Mouse (Mus musculus): ENCODE measurements at regions not wholly inside any gene's neighbourhood (a gene's known extent, or its start where the extent isn't known, plus 50 kb on each side); places are given as distances from the start of the nearest gene placed in this dataset.

- no peak for DNase-seq
Measured at GRCm38 (mm10) chr1:73857497-73857896, 266.8 kb downstream of the Tns1 start.

DNA sequence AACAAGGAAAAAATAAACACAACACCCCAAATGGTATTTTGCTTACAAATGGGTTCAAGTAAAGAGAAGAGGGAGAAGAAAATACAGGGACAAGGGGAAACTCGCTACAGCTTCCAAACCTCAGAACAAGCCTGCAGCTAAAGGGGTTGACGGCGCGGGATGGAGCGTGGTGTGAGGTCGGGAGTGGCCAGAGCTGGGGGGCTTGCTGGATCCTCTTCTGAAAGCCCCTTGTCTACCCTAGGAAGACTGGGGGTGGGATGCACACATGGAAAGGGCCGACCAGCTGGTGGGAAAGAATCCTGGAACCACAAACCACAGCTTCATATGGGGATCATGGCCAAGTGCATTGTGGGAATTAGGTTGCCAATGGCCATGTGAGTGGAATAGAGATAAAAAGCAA lies 267.4 kb downstream of the Tns1 start:
- no peak for DNase-seq

DNA sequence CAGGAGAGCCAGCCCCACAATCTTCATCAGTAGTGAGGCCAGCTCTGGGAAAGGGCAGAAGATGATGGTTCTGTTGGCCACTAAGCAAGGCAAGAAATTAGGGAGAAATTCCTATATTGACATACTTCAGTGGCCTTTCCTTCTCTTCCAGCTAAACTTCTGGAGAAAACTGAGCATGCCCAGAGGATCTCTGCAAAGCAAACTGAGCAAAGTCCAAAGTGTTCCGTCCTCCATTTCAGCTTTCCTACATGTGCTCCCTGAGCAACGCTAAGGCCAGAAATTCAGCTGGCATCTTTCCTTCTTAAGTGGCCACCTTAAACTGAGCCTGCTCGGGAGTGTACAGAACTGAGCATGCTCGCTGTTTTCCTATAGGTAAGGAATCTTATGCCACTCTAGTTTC lies 268.9 kb downstream of the Tns1 start:
- no peak for DNase-seq

DNA sequence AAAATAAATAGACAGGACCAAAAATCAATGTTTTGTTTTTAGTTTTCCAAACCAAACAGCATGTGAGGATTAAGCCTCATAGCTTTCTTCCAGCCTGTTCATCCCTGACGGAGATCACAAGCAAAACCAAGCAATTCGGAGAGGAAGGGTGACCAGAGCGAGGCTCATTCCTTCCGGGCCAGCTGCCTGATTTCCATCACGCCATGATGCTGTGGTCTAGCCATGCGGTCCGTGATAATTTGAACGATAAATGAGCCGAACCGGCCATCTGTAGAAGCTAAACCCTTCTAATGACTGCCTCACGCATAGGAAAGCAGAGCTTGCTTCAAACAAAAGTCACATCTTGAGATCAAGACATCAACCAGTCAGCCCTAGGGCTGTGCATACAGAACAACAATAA lies 270.4 kb downstream of the Tns1 start:
- no peak for DNase-seq

- no peak for DNase-seq
Measured at GRCm38 (mm10) chr1:73850173-73851014, 273.9 kb downstream of the Tns1 start.

DNA sequence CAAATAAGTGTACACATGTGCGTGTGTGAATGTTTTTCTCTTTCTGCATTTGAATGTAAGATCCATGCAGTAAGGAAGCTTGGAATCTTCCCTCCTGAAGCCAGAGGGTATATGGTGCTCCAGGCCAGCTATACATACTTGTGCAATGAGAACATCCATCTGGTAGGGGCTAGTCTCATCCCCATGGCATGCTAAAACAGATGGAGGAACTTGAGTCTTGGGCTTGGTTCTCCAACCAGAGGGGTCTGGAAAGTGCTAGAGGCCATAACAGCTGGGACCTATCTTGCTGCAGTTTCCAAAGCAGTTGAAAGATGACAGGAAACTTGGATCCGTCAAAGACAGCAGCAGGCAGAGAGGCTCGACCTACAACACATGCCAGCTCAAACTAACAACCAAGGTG lies 275.9 kb downstream of the Tns1 start:
- DNase-seq = no peak

GRCm38 (mm10) chr1:73847126-73847525 lies 277.1 kb downstream of the Tns1 start:
- no peak for DNase-seq

DNA sequence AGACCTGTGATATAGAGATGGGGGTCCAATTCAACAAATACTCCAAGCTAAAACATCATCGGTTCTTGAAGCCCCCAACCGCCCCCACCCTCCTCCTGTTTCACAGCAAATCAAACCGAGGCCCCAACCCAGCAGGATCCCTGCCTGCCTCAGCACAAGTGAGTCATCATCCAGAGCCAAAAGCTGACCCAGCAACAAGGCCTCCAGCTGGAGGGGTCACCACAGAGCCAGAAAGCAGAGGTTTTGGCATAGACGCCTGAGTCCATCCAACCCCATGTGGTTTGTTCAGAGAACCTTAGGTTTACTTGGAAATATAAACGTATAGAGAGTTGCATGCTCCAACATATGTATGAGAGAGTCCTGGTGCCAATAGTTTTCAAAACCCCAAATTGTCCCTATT lies 279.1 kb downstream of the Tns1 start:
- no peak for DNase-seq

DNA sequence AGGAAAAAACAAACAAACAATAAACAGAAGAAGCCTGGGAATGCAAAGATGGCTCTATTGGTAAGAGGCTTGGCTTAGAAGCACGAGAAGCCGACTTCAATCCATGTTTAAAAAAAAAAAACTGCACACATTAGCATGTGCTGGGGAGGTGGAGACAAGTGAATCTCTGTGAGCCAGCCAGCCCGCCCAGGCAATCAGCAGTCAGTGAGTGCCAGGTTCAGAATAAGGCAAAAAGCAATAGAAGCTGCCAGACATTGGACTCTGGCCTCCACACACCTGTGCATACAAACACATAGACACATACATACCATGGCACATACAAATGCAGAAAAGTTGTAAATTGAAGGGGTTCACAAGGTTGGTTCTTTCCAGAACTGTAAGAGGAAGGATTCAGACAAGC lies 279.7 kb downstream of the Tns1 start:
- no peak for DNase-seq

- no peak for DNase-seq
Measured at GRCm38 (mm10) chr1:73839351-73839750, 284.9 kb downstream of the Tns1 start.

DNA sequence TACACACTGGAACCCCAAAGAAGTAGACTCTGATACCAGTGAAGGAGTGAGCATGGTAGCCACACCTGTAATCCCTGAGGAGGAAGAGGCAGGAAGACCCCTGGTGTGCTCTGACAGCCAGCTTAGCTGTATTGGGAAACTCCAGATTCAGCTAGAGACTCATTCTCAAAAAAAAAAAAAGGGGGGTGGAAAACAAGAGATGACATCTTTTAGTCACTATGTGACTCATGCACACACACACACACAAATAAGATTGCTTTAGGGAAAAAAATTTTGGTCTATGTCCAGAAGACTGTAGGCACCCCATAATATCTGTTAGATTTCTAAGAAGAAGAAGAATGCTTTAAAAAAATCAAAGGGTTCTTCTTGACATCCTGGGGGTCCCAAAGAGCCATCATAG lies 287.6 kb downstream of the Tns1 start:
- DNase-seq = no peak

DNA sequence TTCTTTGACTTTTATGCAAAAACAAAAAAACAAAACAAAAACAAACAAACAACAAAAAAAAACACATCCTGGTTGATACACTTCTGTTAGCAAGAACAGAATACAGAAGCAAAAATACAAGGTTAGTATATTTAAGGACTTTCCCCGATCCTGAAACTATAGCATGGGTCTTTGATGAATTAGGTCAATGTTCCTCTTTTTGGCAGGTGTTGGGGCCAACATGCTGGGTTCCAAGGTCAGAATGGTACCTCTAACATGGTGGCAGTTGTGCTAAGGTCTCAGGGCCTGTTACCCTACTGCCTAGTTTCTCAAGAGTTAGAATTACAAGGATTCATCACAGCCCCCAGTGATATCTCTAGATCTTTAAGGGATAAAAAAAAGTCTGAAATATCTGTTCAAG lies 289.7 kb downstream of the Tns1 start:
- DNase-seq = no peak

DNA sequence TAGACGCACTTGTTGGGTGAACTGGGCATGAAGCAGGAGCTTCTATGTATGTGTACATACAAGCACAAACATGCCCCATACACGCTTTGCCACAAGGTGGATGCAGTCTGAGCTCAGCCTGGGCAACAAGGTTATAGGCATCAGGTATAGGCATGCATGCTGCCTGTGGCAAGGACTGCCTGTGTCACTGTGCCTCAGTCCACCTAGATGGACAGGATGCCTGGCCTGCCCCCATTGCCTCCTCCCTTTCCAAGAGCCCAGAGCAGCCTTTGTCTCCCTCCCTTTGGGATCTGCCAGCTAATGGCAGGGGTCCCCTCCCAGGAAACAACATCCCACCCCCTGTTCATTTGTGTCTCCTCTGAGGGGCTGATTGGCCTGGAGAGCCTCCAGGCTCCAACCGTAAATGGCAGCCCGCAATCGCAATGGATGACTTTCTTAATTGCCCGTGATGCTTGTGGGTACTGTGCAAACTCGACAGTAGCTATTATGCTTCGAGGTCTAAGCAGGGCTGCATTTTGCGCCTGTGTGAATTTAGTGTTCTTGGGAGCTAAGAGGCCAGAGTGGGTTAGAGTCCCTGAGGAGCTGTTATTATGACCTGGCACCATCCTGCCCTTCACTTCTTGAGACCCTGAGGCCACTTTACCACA lies 293.6 kb downstream of the Tns1 start:
- DNase-seq = no peak

DNA sequence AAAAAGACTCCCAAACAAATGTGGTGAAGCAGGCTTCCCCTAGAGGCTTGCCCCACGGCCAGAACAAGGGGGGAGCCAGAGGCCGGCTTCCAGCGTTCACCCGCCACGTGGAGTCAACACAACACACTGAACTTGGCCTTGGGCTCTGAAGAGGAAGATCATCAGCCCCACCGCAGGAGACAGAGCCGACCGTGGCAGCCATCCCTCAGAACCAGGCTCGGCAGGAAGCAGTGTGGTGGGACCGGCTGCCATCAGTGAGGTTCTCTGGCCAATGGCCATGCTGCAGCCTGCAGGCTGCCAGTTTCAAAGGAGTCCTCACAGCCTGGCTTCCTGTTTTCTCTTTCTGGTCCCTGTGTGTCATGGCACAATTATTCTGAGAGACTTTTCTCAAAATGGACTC lies 295.3 kb downstream of the Tns1 start:
- DNase-seq = peak; percentile 9 to 14

DNA sequence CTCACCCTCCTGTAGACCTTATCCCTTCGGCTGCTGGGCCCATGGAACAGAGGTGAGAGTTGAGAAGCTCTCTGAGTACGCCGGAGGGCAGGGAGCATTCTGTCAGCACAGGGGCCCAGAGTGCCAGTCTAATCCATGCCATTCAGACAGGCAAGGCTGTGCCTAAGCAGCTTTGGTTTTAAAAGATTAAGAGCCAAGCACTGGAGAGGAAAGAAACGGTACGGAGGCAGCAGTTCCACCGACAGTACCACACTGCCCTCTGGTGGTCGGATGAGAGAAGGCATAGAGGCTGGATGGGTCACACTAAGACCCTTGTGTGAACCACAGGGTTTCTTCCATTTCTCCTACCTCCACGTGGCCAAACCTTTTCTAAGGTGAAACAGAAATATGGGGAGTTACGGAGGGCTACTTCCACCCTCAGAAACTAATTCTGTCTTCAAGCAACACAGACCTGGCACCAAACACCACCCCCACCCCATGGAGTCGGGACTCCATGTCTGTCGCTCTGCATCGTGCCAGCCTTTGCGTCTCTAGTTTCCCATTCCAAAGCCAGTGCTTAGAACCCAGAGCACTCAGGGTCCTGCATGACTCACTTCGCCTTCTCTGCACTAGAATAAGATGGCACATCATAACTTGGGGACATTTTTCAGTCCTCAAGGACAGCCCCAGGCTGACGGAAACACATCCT lies 297.9 kb downstream of the Tns1 start:
- peak; percentile 59 to 71 for DNase-seq

GRCm38 (mm10) chr1:73824406-73825184 lies 299.7 kb downstream of the Tns1 start:
- no peak for DNase-seq

GRCm38 (mm10) chr1:73823726-73824125 lies 300.5 kb downstream of the Tns1 start:
- no peak for DNase-seq

GRCm38 (mm10) chr1:73822616-73823015 lies 301.6 kb downstream of the Tns1 start:
- no peak for DNase-seq

- DNase-seq = no peak
Measured at GRCm38 (mm10) chr1:73820701-73821100, 303.5 kb downstream of the Tns1 start.

- no peak for DNase-seq
Measured at GRCm38 (mm10) chr1:73807206-73807605, 317.0 kb downstream of the Tns1 start.

- no peak for DNase-seq
Measured at GRCm38 (mm10) chr1:73805156-73805555, 319.1 kb downstream of the Tns1 start.

DNA sequence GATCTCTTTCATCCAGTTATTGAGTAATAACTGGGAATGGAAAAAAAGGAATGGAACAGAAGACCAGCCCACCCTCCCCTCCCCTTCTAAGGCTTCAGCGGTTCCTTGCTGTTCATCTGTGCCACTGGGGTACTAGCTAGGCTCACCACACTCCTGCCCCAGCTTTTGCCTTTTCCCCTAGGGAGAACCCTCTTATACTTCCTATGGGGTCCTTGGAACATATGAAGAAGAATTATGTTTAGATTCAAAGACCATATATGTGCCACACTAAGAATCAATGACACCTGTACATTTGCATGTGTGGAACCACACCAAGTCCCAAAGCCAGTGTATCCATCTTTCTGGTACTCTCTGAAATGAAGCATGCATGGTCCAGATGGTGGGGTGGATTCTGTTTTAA lies 324.3 kb downstream of the Tns1 start:
- no peak for DNase-seq

DNA sequence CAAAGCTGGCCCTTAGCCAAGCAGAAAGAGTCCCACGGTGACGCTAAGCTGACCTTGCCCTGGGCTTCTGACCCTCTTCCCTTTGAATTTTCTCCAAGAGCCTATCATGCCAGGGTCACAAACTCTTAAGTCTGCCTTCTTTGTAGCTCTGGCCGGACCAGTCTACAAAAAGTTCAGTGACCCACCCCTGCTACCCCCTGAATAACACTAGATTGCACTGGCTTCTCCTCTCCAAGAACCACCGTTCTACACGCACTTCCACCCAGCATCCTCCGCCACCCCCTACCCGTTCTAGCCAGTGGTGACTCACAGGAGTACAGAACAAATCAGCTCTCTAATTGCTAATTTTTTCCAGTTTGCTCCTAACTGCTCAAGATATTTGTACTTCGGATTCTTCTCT lies 325.0 kb downstream of the Tns1 start:
- no peak for DNase-seq
